Mouse (Mus musculus): ENCODE results near the gene S100a1. TPM values are rescaled to one million over a fixed set of nuclear protein-coding genes. Genes with fewer than 3 reads are reported as not detected.

S100a1 gene
- polyA plus RNA-seq, 1 experiment from 2014 or later: 13.1 TPM

GRCm38 (mm10) chr3:90464552-90465080 is 49.6 kb downstream of the S100a1 start:
- Histone ChIP-seq H3K36me3 (ENCODE audit: control insufficient read depth, insufficient read depth, low read length) (no peaks in the 10 kb centered on the region), H3K4me1 (ENCODE audit: control insufficient read depth, insufficient read depth, low read length) (peaks cover 6% of the 10 kb centered on the region; the same call in 1 of the 2 replicates), H3K9ac (ENCODE audit: low read length) (peak overlapping the region; percentile 55), H3K4me3 (ENCODE audit: low read depth, low read length) (peak overlapping the region; percentile 52), H3K27ac (ENCODE audit: low read depth, low read length) (no peak overlapping the region), H3K4me2 (ENCODE audit: low read length) (peak overlapping the region; percentile 57), H3K9me3 (replicated peaks; ENCODE audit: control insufficient read depth, low read length) (no peaks in the 10 kb centered on the region), H3K27me3 (replicated peaks; ENCODE audit: control insufficient read depth, insufficient read depth, low read length) (peaks cover 37% of the 10 kb centered on the region)
- ATAC-seq (peak; percentile 44), DNase-seq (ENCODE audit: low spot score) (no peak)
- 12% methylated on average over 37 of the region's 37 CpGs for WGBS

- Histone ChIP-seq H3K4me2 (ENCODE audit: low read length) (no peak overlapping the region), H3K4me3 (ENCODE audit: low read depth, low read length) (no peak overlapping the region), H3K9ac (ENCODE audit: low read length) (no peak overlapping the region), H3K27me3 (replicated peaks; ENCODE audit: control insufficient read depth, insufficient read depth, low read length) (peaks cover 37% of the 10 kb centered on the region), H3K27ac (ENCODE audit: low read depth, low read length) (no peak overlapping the region), H3K36me3 (ENCODE audit: control insufficient read depth, insufficient read depth, low read length) (no peaks in the 10 kb centered on the region), H3K9me3 (replicated peaks; ENCODE audit: control insufficient read depth, low read length) (no peaks in the 10 kb centered on the region), H3K4me1 (ENCODE audit: control insufficient read depth, insufficient read depth, low read length) (peaks cover 6% of the 10 kb centered on the region; the same call in 1 of the 2 replicates)
- WGBS: 28% methylated on average over 7 of the region's 7 CpGs
- no peak for ATAC-seq
- DNase-seq (ENCODE audit: low spot score): no peak
Observed at GRCm38 (mm10) chr3:90462579-90462978, 51.6 kb downstream of the S100a1 start.

GRCm38 (mm10) chr3:90461935-90462334 is 52.3 kb downstream of the S100a1 start:
- no peak overlapping the region for H3K9ac ChIP-seq (ENCODE audit: low read length)
- H3K27me3 ChIP-seq (replicated peaks; ENCODE audit: control insufficient read depth, insufficient read depth, low read length): peaks cover 37% of the 10 kb centered on the region
- H3K36me3 ChIP-seq (ENCODE audit: control insufficient read depth, insufficient read depth, low read length): no peaks in the 10 kb centered on the region
- H3K4me1 ChIP-seq (ENCODE audit: control insufficient read depth, insufficient read depth, low read length): peaks cover 6% of the 10 kb centered on the region; the same call in 1 of the 2 replicates
- H3K4me3 ChIP-seq (ENCODE audit: low read depth, low read length): no peak overlapping the region
- H3K27ac ChIP-seq (ENCODE audit: low read depth, low read length): no peak overlapping the region
- no peak overlapping the region for H3K4me2 ChIP-seq (ENCODE audit: low read length)
- no peak for DNase-seq (ENCODE audit: low spot score)
- ATAC-seq: no peak
- WGBS: 88% methylated on average over 3 of the region's 3 CpGs
- H3K9me3 ChIP-seq (replicated peaks; ENCODE audit: control insufficient read depth, low read length): no peaks in the 10 kb centered on the region

Other genes with a start within 250 kb of the S100a1 start
- 3.4 and 3.7 TPM in 2 replicates for gene Dennd4b, start 249.2 kb downstream of the S100a1 start, polyA plus RNA-seq (2014; fragmentation: Nextera tagmentation; extraction: Ambion mirVana)
- gene Gatad2b, start 221.2 kb downstream of the S100a1 start, polyA plus RNA-seq (2014; fragmentation: Nextera tagmentation; extraction: Ambion mirVana): 14.4 and 15.7 TPM in 2 replicates
- gene Slc27a3, start 124.5 kb downstream of the S100a1 start, polyA plus RNA-seq (2014; fragmentation: Nextera tagmentation; extraction: Ambion mirVana): 11.9 and 13.4 TPM in 2 replicates
- gene Ints3, start 80.8 kb downstream of the S100a1 start, polyA plus RNA-seq (2014; fragmentation: Nextera tagmentation; extraction: Ambion mirVana): 20.7 and 25.3 TPM in 2 replicates
- 2.5 and 3.4 TPM in 2 replicates for gene Npr1, start 48.5 kb downstream of the S100a1 start, polyA plus RNA-seq (2014; fragmentation: Nextera tagmentation; extraction: Ambion mirVana)
- 266 and 312 TPM in 2 replicates for gene Ilf2, start 38.3 kb downstream of the S100a1 start, polyA plus RNA-seq (2014; fragmentation: Nextera tagmentation; extraction: Ambion mirVana)
- 76.7 and 77.3 TPM in 2 replicates for gene Snapin, start 23.4 kb downstream of the S100a1 start, polyA plus RNA-seq (2014; fragmentation: Nextera tagmentation; extraction: Ambion mirVana)
- 137 and 141 TPM in 2 replicates for gene Chtop, start 4.9 kb downstream of the S100a1 start, polyA plus RNA-seq (2014; fragmentation: Nextera tagmentation; extraction: Ambion mirVana)
- gene S100a13, start within 50 bp of the S100a1 start, polyA plus RNA-seq (2014; fragmentation: Nextera tagmentation; extraction: Ambion mirVana): 9.4 and 11.1 TPM in 2 replicates
- gene S100a14, start 12.5 kb upstream of the S100a1 start, polyA plus RNA-seq (2014; fragmentation: Nextera tagmentation; extraction: Ambion mirVana): not detected in 2 replicates
- 40.6 and 43.2 TPM in 2 replicates for gene S100a16, start 22.9 kb upstream of the S100a1 start, polyA plus RNA-seq (2014; fragmentation: Nextera tagmentation; extraction: Ambion mirVana)
- gene S100a3, start 46.2 kb upstream of the S100a1 start, polyA plus RNA-seq (2014; fragmentation: Nextera tagmentation; extraction: Ambion mirVana): not detected in 2 replicates
- not detected in 2 replicates for gene S100a2, start 75.9 kb upstream of the S100a1 start, polyA plus RNA-seq (2014; fragmentation: Nextera tagmentation; extraction: Ambion mirVana)
- not detected in 2 replicates for gene Gm42674, start 87.5 kb upstream of the S100a1 start, polyA plus RNA-seq (2014; fragmentation: Nextera tagmentation; extraction: Ambion mirVana)
- 1.3 and 1.9 TPM in 2 replicates for gene S100a4, start 89.4 kb upstream of the S100a1 start, polyA plus RNA-seq (2014; fragmentation: Nextera tagmentation; extraction: Ambion mirVana)
- gene S100a5, start 94.1 kb upstream of the S100a1 start, polyA plus RNA-seq (2014; fragmentation: Nextera tagmentation; extraction: Ambion mirVana): not detected in 2 replicates
- 19.6 and 22.8 TPM in 2 replicates for gene S100a6, start 98.5 kb upstream of the S100a1 start, polyA plus RNA-seq (2014; fragmentation: Nextera tagmentation; extraction: Ambion mirVana)
- not detected in 2 replicates for gene S100a7a, start 139.6 kb upstream of the S100a1 start, polyA plus RNA-seq (2014; fragmentation: Nextera tagmentation; extraction: Ambion mirVana)
- 1.5 and 3.3 TPM in 2 replicates for gene S100a8, start 154.6 kb upstream of the S100a1 start, polyA plus RNA-seq (2014; fragmentation: Nextera tagmentation; extraction: Ambion mirVana)
- 2.0 and 3.1 TPM in 2 replicates for gene S100a9, start 181.3 kb upstream of the S100a1 start, polyA plus RNA-seq (2014; fragmentation: Nextera tagmentation; extraction: Ambion mirVana)
- gene Pglyrp4, start 212.5 kb upstream of the S100a1 start, polyA plus RNA-seq (2014; fragmentation: Nextera tagmentation; extraction: Ambion mirVana): not detected in 2 replicates

Measured in forebrain, embryonic 14.5 days (tissue).